Mouse (Mus musculus) cerebellum, adult 2 months (tissue): Measurements from ENCODE around the gene Prrx1.

Experiments
- CTCF ChIP-seq: fragments of 200-500 bp; IDR thresholded peaks from 2 replicates; pipeline ENCODE4 v1.5.1; 2011; ENCODE audit warnings: low read depth, mild to moderate bottlenecking, control low read depth, low read length, moderate library complexity, borderline replicate concordance; ENCODE audit not compliant: insufficient read depth
- POLR2A ChIP-seq: fragments of 200-500 bp; IDR thresholded peaks from 2 replicates; pipeline ENCODE4 v1.6.1; 2011; ENCODE audit warnings: low read length, control low read depth, borderline replicate concordance; ENCODE audit not compliant: insufficient read depth

- no peak for TF ChIP-seq POLR2A
- no peak for TF ChIP-seq CTCF
Measured at GRCm38 (mm10) chr1:163314829-163315301, 1.4 kb upstream of the Prrx1 start.
